Mouse (Mus musculus) small intestine, adult 2 months (tissue): ENCODE data around the gene Sept14.

ENCODE experiments used
- CTCF ChIP-seq: fragments of 200-500 bp; IDR thresholded peaks from 2 replicates; pipeline ENCODE4 v1.5.1; 2012; ENCODE audit warnings: low read depth, mild to moderate bottlenecking, control low read depth, inconsistent platforms, low read length, moderate library complexity, mixed read lengths; ENCODE audit not compliant: insufficient replicate concordance, insufficient read length; ENCODE audit errors: extremely low read depth
- POLR2A ChIP-seq: fragments of 200-500 bp; IDR thresholded peaks from 2 replicates; pipeline ENCODE4 v1.6.1; 2012; ENCODE audit warnings: low read depth, mild to moderate bottlenecking, control low read depth, inconsistent platforms, low read length, moderate library complexity

- no peak for TF ChIP-seq POLR2A
- TF ChIP-seq CTCF = no peak
These were observed 8.7 kb upstream of the Sept14 start for GRCm38 (mm10) chr5:129717016-129717415.
